Mouse (Mus musculus) urinary bladder, postnatal 4 days (tissue): ENCODE measurements around the gene Htra1.

Experiments
- DNase-seq, 2 experiments: peaks; one replicate each; pipeline ENCODE4 v3.0.0; 2021 to 2022; ENCODE audit warnings: low spot score in 2 of 2

The Htra1 gene

DNA sequence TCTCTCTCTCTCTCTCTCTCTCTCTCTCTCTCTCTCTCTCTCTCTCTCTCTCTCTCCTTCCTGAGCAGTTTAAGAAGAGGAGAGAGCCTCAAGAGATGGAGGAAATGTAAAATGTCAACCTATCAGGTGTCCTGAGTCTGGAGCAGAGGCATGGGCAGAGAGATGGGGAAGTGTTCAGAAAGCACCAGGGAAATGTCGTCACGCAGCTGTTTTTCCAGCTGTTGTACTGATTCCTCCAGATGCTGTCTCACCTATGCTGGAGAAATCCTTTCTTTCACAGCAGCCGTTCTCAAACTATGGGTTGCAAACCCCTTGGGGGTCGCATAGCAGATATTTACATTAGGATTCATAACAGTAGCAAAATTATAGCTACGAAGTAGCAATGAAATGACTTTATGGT is 30.5 kb downstream of the Htra1 start:
- DNase-seq: no peak

DNA sequence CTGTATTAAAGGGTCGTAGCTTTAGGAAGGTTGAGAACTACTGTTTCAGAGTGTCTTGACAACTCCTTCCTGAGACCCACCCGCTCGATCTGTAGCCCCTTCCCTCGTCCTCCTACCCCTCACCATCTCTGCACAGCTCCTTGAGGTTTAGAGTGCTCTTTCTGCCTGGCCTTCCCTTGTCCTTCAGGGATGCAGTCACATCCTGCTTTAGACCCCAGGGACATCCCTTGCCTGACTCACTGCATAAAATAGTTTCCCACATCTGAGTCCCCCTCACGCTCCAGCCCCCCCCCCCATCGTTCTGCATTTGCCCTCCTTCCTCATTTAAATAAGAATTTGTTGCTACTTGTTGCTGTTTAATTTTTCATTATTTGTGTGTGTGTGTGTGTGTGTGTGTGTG is 31.0 kb downstream of the Htra1 start:
- no peak for DNase-seq

GRCm38 (mm10) chr7:130967901-130968300 is 32.0 kb downstream of the Htra1 start:
- DNase-seq: no peak

DNA sequence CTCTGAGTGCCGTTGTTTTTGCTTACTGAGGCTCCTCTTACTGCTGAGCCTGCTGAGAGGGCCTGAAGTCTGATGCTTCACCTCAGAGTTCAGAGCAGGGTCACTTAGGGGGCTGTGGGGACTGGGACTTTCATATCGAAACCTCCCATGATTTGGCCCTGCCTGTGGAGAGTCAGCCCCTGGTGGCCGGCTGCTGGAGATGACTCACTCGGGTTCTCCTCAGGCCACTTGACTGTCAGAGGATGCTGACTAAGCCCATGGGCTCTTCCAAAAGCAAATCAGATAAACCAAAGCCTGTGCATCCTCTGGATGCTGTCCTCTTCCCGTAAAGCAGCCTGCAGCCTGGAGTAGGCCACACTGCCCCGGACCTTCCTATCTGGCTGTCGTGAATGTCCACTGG is 32.6 kb downstream of the Htra1 start:
- no peak for DNase-seq

DNA sequence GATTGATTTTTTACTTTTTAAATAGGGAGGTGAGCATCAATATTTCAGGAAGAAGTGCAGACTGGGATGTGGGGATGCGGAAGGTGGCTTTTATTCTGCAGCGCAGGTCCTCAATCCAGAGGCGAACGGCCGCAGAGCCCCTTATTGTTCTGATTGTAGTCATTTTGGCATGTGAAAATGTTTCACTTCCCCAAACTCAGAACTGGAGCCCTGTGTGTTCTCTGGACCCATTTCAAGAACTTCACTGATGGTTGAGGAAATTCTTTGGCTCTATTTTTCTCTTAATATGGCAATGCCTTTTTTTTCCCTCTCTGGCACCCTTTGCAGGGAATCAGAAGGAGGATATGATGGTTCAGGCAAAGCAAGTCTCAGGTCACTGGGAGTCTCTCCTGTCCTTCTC is 33.2 kb downstream of the Htra1 start:
- DNase-seq: no peak

DNA sequence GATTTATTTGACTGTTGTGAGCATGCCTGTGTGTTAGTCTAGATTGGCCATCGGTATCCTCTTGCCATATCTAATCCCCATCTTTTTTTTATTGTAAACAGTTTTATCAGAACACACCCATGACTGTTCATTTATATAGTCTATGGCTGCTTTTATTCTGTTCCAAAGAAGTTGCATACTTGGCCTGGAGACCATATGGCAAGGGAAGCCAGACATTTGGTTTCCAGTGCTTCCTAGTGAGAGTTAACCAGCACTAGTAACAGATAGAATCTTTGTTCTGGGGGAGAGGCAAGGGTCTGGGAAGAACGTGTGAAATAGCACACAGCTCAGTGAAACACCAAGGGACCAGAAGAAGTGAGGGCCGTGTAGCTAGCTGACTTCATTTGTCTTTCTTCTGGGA is 33.6 kb downstream of the Htra1 start:
- no peak for DNase-seq

GRCm38 (mm10) chr7:130972767-130973166 is 36.9 kb downstream of the Htra1 start:
- no peak for DNase-seq

GRCm38 (mm10) chr7:130976305-130976935 is 40.5 kb downstream of the Htra1 start:
- DNase-seq: no peak

GRCm38 (mm10) chr7:130977794-130978521 is 42.0 kb downstream of the Htra1 start:
- peak; percentile 81 to 85 for DNase-seq

DNA sequence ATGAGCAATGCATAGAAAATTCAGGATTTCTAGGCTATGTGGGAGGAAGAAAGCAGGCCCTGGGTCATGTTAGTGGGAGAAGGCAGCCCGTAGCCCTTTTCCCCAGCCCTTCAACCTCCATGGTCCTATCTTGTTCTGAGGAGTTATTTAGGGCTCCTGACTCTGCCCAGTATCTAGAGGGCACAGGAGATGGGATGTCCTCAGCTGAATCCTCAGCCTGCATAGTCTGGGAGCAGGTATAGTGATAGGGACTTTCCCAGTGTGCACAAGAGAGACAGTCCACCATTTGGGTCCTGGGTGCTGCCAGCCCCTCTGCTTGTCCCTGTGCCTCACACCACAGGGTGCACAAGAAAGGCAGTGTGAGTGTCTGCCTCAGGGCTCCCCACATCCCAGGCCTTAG is 42.6 kb downstream of the Htra1 start:
- DNase-seq: no peak

DNA sequence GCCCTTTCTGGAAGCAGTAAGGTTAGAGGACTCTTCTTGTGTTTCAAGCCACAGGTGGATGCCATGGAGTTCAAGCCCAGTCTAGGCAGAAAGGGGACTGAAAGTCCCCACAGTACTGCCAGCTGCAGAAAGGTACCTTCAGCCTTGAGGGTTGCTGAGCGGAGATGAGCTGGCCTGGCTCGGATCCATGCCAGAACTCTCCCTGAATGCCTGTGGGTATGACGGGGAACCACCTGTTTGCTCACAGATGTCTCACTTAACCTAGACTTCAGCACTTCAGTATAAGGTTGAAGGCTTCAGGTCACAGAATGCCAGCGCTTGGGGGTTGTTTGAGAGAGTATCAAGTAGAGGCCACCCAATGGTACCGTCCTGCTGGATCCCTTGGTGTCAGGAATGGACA is 44.2 kb downstream of the Htra1 start:
- DNase-seq: no peak

DNA sequence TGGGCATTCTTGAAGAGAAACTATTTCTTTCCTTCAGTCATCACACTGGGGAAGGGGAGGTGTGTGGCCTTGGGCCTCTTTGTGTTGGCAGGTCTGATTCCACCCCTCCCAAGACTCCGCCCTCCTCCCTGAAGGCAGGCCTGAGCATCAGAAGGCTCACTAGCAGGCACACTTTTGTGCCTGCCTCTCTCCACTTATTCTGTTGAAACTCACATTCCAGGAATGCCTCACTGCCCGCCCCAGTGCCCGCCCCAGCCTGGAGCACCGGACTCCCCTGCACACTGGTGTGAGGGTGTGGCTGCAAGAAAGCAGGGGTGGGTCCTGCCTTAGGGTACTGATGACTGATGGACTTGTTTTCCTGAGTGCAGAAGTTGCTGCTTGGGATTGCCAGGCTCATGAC is 46.5 kb downstream of the Htra1 start:
- peak in 1 of 2 experiments; percentile 50 for DNase-seq

DNA sequence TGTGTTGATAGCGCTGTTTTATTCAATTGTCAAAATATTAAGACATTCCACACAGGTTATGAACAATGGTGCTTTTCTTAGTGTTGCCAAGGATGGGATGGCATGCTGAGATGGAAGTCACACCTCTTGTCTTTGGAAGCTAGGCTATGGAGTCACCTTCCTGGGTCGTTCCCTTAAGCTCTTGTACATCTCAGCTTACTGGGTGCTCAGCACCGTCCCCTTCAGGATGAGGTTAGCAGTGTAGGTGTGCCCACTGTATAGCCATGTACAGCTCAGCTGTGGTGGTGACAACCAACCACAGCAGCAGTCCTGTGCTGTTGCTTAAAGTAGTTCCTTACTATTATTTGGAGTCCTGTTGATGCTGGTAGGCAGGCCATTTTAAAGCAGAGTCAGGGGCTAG is 47.0 kb downstream of the Htra1 start:
- DNase-seq: no peak

- no peak for DNase-seq
Measured at GRCm38 (mm10) chr7:130984294-130984693, 48.4 kb downstream of the Htra1 start.

- DNase-seq: no peak
Measured at GRCm38 (mm10) chr7:130985193-130985592, 49.3 kb downstream of the Htra1 start.

GRCm38 (mm10) chr7:130985716-130986115 is 49.8 kb downstream of the Htra1 start:
- no peak for DNase-seq

DNA sequence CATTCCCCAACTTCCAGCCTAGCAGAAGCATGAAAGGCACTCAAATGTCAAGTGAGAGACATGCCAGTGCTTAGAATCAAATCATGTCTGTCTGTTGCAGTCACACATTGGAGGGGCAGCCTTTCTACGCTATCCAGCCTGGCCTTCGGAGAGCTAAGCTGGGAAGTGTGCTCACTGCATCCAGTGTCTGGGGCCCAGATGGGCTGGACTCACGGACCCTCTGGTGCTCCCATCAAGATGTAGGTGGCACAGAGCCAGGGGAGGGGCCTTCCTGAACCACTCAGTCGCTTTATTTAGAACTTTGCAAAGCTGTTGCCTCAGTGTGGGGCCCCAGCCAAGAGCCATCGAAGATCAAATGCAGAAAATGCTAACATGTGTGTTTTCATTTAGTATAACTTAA is 52.2 kb downstream of the Htra1 start:
- no peak for DNase-seq

DNA sequence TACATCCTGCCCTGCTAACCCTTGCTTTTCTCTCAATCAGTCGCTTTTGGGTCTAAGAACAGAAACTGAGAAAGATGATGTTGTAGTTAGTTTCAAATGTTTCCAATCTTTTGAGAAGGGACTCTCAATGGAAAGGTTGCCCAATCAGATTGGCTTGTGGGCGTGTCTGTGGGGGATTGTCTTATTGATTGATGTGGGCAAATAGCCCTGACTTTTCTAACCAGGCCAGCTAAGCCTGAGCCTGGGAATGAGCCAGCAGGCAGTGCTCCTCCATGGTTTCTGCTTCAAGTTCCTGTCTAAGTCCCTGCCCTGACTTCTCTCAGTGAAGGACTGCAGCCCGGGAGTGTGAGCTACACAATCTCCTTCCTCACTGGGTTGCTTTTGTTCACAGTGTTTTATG is 53.5 kb downstream of the Htra1 start:
- no peak for DNase-seq

DNA sequence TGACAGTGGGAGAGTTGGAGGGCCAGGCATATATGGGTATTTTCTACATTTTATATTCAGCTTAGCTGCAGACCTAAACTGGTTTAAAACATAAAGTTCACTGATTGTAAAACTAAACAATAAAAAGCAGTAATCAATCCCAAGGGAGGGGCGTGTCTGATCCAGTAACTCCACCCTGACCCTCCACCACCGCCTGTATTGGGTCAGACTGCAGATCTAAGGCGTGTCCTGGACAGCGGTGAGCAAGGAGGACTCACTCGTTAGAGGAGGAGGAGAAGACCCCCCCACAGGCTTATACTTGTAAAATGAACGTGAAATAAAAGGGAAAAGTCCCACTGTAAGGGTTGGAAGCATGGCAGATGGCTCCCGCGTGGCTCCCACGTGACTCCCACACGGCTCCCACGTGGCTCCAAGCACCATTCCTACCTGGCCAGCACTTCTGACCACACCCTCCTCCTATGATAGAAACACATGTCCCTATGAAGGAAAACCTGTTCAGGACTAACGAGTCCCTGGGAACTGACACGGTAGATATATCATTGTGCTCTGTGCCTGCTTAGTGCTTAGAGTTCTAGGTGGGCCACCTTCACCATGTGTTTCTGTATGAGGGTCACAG is 55.4 kb downstream of the Htra1 start:
- no peak for DNase-seq

DNA sequence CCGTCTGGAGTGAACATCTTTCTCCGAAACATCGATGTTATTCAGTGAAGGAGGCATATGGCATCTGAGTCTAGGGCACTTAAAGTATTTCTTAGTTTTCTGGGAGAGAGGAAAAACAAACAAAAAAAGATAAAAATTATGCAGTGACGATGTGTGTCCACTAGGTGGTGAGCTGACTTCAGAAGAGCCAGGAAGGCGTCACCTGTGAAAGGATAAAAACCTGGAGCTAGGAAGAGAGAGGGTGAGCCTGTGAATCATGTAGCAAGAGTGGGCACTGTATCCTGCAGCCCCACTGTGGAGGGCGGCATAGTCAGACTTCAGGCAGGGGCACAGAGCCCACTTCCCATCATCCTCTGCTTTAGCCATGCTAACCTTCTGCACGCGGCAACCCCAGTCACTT is 58.0 kb downstream of the Htra1 start:
- peak in 1 of 2 experiments; percentile 28 for DNase-seq

DNA sequence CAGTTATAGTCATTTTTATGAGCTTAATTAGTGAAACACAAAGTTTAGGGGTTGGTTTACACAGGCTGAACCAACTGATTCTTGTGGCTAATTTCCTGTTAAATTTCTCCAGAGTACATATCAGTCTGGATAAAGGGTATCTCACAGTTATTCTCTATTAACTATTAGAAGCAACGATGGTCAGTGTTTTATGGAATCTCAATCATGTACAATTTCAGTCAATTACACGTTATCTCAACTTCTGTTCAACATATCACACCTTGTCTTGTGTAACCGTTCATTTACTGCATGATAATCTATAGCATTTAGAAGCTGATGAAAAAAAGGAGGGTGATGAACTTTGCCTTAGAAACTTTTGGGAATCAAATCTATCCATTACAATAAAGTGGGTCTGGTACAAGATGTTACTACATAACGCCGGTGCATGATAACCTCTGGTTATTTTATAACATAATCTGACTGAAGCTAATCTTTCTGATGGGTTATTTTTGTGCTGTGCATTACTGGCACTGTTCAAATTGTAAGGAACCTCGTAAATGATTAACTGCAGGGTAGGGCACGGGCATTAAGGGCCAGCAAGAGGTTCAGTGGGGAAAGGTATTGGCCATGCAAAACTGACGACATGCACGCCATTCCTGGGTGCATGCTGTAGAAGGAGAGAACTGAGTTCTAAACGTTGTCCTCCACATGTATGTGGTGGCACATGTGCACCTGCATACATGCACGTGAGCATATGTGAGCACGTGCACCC is 66.2 kb downstream of the Htra1 start:
- peak in 1 of 2 experiments; percentile 30 for DNase-seq

DNA sequence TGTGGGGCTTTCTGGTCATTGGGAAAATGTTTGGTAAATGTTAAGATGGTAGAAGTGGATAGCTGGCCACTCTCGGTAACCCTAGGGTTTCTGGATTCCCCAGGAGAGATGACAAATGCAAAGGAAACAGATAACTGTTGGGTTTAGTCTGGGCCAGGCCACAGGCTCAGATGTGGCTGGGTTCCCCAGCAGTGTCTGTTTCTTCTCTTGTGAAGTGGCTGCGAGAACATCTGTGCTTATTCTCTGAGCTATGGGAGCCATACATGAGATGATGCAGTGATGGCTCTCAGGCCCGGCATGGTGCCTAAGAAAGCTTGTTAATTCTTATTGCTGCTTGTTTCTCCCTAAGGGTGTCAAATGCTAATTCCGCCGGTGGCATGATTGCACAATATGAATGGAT is 68.2 kb downstream of the Htra1 start:
- peak in 1 of 2 experiments; percentile 50 for DNase-seq
